Mouse (Mus musculus) heart, postnatal 10 days (tissue): ENCODE results near the gene Metap1. TPM values are rescaled to one million over a fixed set of nuclear protein-coding genes. Genes with fewer than 3 reads are reported as not detected.

Experiments
- DNase-seq, 2 experiments: peaks; one replicate each; pipeline ENCODE4 v3.0.0; 2021
- intact Hi-C: fragments of 180-260 bp; cut with DNase I; formaldehyde crosslinking; loops from one replicate; pipeline ENCODE4 v1.15.1; 2025
- total RNA-seq, 2 experiments: library from RNA; stranded (reverse); gene quantifications; 2 replicates each; pipeline ENCODE4 v1.2.3; 2021

Metap1 gene
- 10 to 100 TPM; 45.3 to 45.5 TPM for total RNA-seq

DNA sequence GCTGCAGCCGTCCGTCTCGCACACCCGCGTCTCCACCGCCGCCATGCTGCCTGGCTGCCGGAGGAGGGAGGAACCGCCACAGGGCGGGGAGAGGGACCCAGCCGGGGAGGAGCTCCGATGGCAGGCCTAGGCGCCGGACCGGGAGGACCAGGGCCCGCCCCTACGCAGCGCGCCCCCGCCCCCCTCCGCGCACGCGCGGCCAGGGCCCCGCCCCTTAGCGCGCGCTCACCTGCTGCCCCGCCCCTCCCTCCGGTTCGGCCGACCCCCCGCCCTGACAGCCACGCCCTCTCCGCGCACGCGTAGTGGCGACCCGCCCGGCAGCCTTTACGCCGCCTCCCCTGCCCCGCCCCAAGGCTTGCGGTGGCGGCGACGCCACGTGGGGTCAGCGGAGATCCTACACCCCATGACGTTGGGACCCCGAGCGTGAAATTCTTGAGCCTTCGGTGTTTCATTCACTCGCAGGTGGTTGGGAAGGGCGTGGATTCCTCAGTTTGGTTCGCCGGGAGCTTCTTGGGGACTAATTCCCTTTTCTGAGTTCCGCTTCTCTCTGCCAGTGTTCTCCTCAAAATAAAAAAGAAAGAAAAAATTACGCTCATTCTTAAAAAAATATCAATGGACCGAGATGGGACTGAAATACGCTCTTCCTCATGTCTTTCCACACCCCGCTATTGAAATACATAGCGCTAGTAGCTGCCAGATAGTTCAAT is at the start of gene Metap1:
Gene Metap1, minus strand, starts transcription at position 189 of the 707 bp plus-strand sequence.
- peak; percentile 96 to 97 for DNase-seq
- intact Hi-C loops = loop anchor here (2.0 to 10.0 kb wide), 3 partner anchors 37 to 585 kb away; partner anchors contain the start of genes Adh5, Eif4e and Rap1gds1

DNA sequence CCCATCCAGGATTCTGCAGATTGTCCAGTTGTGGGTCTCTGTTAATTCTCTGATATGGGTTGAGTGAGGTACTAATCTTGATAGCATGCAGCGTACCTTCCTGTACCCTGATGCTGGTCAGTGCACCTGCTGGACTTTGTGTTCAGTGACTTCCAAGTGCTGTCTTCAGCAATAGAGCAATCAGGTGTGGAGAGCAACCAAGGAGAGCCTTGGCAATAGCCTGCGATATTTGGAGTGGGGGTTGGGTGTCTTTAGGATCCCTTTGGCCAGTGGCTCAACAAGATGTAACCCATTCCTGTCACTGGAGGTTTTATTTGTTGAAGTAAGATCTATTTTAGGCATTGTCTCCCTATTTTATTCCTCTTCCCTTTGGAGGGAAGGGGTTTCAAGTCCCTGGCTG is 46.7 kb upstream of the Metap1 start:
- intact Hi-C loops = no loop called here
- DNase-seq = no peak

- DNase-seq = no peak
- intact Hi-C loops = no loop called here
Measured at GRCm38 (mm10) chr3:138532764-138533163, 43.4 kb upstream of the Metap1 start.

GRCm38 (mm10) chr3:138531479-138532181 is 42.3 kb upstream of the Metap1 start:
- intact Hi-C loops = no loop called here
- DNase-seq = no peak

DNA sequence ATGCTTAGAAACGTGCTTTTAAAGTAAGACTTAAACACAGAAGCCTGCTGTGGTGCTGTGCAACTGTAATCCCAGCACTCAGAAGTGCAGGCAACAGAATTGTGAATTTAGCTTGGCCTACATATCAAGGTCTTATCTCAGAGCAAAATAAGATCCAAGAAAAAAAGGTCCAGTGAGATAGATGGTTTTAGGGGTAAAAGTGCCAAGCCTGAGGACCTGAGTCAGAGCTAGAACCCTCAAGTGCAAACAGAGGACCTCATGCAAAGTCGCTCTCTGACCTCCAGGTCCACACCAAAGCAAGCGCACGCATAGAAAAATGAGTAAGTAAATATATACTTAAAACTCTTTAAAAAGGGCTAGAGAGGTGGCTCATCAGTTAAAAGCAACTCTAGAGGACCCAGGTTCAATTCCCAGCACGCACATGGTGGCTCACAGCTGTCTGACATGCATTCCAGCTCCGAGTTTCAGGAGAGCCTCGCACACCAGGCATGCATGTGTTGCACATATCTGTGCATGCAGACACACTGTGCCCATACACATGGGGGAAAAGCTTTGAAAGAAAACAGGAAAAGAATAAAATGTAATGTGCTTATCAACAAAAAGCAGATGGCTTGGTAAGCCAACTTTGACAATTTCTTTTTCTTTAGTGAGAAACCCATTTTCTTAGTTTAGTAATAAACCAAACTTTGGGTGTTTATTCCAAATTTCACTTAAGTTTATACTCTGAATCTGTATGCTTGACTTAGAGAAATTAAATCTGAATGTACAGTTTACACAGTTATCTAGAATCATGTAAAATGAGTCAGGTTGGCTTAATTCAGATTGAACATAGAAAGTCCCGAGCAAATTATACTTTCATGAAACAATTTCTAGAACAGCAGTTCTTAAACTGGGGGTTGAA is 41.5 kb upstream of the Metap1 start:
- intact Hi-C loops = no loop called here
- no peak for DNase-seq

- intact Hi-C loops = loop anchor here (10.0 kb wide), 1 partner anchor 663 kb away; the partner anchor contains the start of genes Dnajb14 and H2afz
- DNase-seq = no peak
Measured at GRCm38 (mm10) chr3:138528265-138528664, 39.0 kb upstream of the Metap1 start.

GRCm38 (mm10) chr3:138527667-138528231 is 38.4 kb upstream of the Metap1 start:
- DNase-seq = peak; percentile 81 to 83
- intact Hi-C loops = loop anchor here (2.0 to 10.0 kb wide), 2 partner anchors 39 to 663 kb away; partner anchors contain the start of genes Dnajb14, H2afz and Metap1

- intact Hi-C loops = loop anchor here (2.0 to 10.0 kb wide), 2 partner anchors 38 to 662 kb away; partner anchors contain the start of genes Dnajb14, H2afz and Metap1
Measured at GRCm38 (mm10) chr3:138526916-138527666, 37.8 kb upstream of the Metap1 start.

GRCm38 (mm10) chr3:138526073-138526915 is 37.0 kb upstream of the Metap1 start, which contains the start of gene Eif4e:
Eif4e (plus strand) TSS chr3:138526179.
- intact Hi-C loops = loop anchor here (2.0 to 10.0 kb wide), 2 partner anchors 37 to 661 kb away; partner anchors contain the start of genes Dnajb14, H2afz and Metap1

More at GRCm38 (mm10) chr3:138526916-138527666, 37.8 kb upstream of the Metap1 start:
- DNase-seq = peak; percentile 98

DNA sequence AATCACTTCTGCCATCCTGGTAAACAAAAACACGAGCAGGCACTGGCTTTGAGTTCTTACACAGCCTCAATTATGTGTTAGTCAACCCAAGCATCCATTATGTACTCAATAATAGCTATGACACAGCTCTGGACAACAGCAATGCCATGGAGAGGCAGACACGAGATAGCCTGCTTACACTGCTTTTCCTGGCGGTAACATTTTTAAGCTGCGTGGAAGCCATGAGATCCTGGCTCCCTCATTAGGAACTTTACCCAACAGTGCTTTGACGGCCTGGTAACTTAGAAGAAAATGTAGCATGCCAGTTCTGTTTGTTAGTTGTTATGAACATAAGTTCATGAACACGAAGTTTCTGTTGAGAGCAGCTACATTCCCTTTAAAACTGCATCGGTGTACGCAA is 36.2 kb upstream of the Metap1 start:
- DNase-seq = no peak
- intact Hi-C loops = loop anchor here (10.0 kb wide), 1 partner anchor 661 kb away; the partner anchor contains the start of genes Dnajb14 and H2afz

More at GRCm38 (mm10) chr3:138526073-138526915, 37.0 kb upstream of the Metap1 start, which contains the start of gene Eif4e:
- DNase-seq = peak; percentile 77 to 78

- no peak for DNase-seq
- intact Hi-C loops = loop anchor here (10.0 kb wide), 1 partner anchor 659 kb away; the partner anchor contains the start of genes Dnajb14 and H2afz
Measured at GRCm38 (mm10) chr3:138523956-138524355, 34.6 kb upstream of the Metap1 start.

DNA sequence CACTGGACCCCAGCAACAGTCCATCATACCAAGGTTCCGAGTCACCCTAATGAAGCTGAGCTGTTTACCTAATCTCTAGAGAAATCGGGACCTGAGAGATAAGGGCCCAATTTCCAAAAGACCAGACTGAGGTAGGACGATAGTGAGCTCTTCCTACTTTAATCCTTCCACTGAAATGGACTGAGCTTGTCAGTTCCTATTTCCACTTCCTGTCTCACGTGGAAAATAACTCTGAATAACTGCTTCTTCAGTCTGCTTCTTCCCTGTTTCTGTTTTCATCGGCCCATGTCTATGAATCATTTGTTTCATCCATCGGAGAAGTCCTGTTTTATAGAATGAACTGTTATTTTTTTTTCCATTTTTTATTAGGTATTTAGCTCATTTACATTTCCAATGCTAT is 29.9 kb upstream of the Metap1 start:
- DNase-seq = no peak

DNA sequence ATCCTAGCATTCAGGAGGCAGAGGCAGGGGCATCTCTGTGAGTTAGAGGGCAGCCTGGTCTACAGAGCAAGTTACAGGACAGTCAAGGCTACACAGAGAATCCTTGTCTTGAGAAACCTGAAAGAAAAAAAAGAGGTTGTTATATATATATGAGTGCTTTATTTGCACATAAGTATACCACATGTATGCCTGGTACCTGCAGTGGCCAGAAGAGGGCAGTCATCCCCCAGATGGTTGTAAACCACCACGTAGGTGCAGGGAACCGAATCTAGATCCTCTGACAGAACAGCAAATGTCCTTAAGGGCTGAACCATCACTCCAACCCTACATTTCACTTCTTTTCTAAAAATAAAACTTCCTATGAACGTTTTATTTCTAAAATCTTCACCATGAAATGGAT is 28.6 kb upstream of the Metap1 start:
- DNase-seq = no peak
- intact Hi-C loops = loop anchor here (5.0 kb wide), 1 partner anchor 389 kb away; no protein-coding TSS in a partner anchor

More for the DNA sequence above, 29.9 kb upstream of the Metap1 start:
- intact Hi-C loops = loop anchor here (5.0 kb wide), 1 partner anchor 388 kb away; no protein-coding TSS in a partner anchor

DNA sequence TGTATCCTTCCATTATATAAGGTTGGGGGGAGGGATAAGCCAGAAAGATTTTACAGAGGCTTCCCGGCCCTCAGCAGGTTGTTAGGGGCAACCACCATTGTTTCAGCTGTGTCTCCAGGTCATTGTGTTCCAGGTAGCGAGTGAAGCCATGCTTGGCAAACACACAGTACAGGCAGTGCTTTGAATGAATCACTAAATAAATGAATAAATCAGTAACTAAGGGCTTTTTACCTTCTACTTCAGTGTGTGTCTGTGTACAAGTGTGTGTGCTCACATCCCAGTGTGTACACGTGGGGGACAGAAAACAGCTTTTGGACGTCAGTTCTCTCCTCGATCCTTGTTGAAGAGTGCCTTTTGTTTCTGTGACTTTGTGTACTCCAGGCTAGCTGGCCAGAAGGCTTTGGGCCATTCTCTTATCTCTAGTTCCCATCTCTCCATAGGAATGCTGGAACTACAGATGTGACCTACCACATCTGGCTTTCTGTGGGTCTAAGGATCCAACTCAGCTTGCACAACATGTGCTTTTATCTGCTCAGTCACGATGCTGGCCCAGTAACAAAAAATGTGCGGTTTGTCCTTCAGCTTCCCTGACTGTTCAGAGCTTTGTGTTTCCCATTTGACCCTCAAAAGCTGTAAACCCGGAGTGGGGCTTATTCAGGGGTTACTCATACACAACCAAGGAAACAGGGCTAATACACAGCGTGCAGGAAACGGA is 26.5 kb upstream of the Metap1 start:
- DNase-seq = no peak
- intact Hi-C loops = loop anchor here (5.0 kb wide), 1 partner anchor 391 kb away; no protein-coding TSS in a partner anchor

DNA sequence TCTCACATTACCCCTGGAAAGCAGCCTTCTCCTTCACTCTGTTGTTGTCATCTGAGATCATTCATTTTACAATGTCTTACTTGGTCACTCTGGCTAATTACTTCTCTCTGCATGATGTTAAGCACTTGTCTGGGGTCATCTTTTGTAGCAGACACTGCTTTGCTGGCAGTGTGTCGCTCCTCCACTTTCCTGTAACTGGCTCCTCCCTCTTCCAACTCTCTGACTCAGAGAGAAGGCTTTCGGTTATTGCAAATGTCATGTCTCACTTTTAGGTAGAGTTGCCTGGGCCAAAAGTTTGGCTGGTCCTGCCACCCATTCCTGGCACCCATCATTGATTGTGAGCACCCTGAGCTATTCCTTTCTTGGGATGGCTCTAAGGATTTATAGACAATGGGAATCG is 25.4 kb upstream of the Metap1 start:
- intact Hi-C loops = loop anchor here (5.0 kb wide), 1 partner anchor 393 kb away; no protein-coding TSS in a partner anchor

DNA sequence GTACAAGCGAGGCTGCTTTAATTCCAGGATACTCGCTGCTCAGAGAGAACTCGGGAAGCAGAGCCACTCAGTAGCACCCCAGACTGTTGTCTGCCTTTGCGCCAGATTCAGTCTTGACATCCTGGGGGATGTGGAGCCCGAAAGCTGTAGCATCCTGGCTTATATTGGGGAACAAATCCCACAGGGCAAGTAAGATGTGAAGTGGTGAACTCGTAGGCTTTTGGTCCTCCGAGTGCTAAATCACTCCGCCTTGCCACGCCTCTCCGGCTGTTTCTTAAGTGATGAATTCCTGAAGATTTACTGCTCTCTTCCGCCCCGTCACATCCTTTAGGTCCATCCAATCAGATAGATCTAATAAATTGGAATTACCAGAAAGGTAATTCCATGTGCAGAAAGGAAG is 23.9 kb upstream of the Metap1 start:
- intact Hi-C loops = no loop called here
- DNase-seq = no peak

More for the DNA sequence above, 25.4 kb upstream of the Metap1 start:
- DNase-seq = no peak

DNA sequence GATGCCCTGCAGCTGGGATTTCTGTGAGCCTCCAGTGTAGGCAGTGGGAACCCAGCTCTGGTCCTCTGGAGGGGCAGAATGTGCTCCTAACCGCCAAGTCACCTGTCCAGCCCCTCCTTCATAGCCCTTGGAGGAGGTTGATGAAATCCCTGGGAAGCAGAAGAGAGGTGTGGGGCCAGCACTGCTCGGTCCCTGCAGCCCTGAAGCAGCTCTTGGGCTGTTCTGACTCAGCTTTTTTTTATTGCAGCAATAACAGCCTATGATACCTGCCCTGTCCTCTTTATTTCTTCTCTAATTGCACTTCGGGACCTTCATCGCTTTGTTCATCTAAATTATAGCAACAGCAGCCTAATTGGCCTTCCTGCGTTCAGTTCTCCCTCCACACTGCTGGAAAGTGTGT is 21.2 kb upstream of the Metap1 start:
- intact Hi-C loops = no loop called here
- no peak for DNase-seq
